Mouse (Mus musculus): ENCODE data around the gene Kcnab2.

Kcnab2 gene

GRCm38 (mm10) chr4:152453079-152453478, 24.6 kb downstream of the Kcnab2 start:
- no peak for DNase-seq (ENCODE audit: low read depth)

GRCm38 (mm10) chr4:152451371-152451770, 26.3 kb downstream of the Kcnab2 start:
- DNase-seq (ENCODE audit: low read depth): peak; percentile 62

GRCm38 (mm10) chr4:152448666-152449018, 29.0 kb downstream of the Kcnab2 start:
- peak; percentile 80 for DNase-seq (ENCODE audit: low read depth)

GRCm38 (mm10) chr4:152447731-152448665, 29.7 kb downstream of the Kcnab2 start:
- DNase-seq (ENCODE audit: low read depth): peak; percentile 49

GRCm38 (mm10) chr4:152446178-152446577, 31.5 kb downstream of the Kcnab2 start:
- peak; percentile 75 for DNase-seq (ENCODE audit: low read depth)

- DNase-seq (ENCODE audit: low read depth): no peak
Observed at GRCm38 (mm10) chr4:152441536-152441935, 36.1 kb downstream of the Kcnab2 start.

- DNase-seq (ENCODE audit: low read depth): no peak
Observed at GRCm38 (mm10) chr4:152440882-152441281, 36.8 kb downstream of the Kcnab2 start.

GRCm38 (mm10) chr4:152435255-152435654, 42.4 kb downstream of the Kcnab2 start:
- DNase-seq (ENCODE audit: low read depth): peak; percentile 77

- DNase-seq (ENCODE audit: low read depth): peak; percentile 81
Observed at GRCm38 (mm10) chr4:152434836-152435235, 42.8 kb downstream of the Kcnab2 start.

GRCm38 (mm10) chr4:152432308-152432707, 45.4 kb downstream of the Kcnab2 start:
- peak; percentile 74 for DNase-seq (ENCODE audit: low read depth)

GRCm38 (mm10) chr4:152428259-152428658, 49.4 kb downstream of the Kcnab2 start:
- no peak for DNase-seq (ENCODE audit: low read depth)

GRCm38 (mm10) chr4:152424922-152425321, 52.7 kb downstream of the Kcnab2 start:
- DNase-seq (ENCODE audit: low read depth): peak; percentile 69

- DNase-seq (ENCODE audit: low read depth): no peak
Observed at GRCm38 (mm10) chr4:152424341-152424740, 53.3 kb downstream of the Kcnab2 start.

GRCm38 (mm10) chr4:152423576-152423975, 54.1 kb downstream of the Kcnab2 start:
- DNase-seq (ENCODE audit: low read depth): no peak

- no peak for DNase-seq (ENCODE audit: low read depth)
Observed at GRCm38 (mm10) chr4:152418229-152419060, 59.2 kb downstream of the Kcnab2 start.

GRCm38 (mm10) chr4:152412524-152413080, 65.1 kb downstream of the Kcnab2 start:
- no peak for DNase-seq (ENCODE audit: low read depth)

GRCm38 (mm10) chr4:152410961-152411360, 66.7 kb downstream of the Kcnab2 start:
- DNase-seq (ENCODE audit: low read depth): no peak

GRCm38 (mm10) chr4:152406531-152406930, 71.1 kb downstream of the Kcnab2 start:
- no peak for DNase-seq (ENCODE audit: low read depth)

GRCm38 (mm10) chr4:152405671-152406201, 71.9 kb downstream of the Kcnab2 start:
- no peak for DNase-seq (ENCODE audit: low read depth)

GRCm38 (mm10) chr4:152405143-152405542, 72.5 kb downstream of the Kcnab2 start:
- DNase-seq (ENCODE audit: low read depth): no peak

- no peak for DNase-seq (ENCODE audit: low read depth)
Observed at GRCm38 (mm10) chr4:152398926-152399325, 78.7 kb downstream of the Kcnab2 start.

- DNase-seq (ENCODE audit: low read depth): no peak
Observed at GRCm38 (mm10) chr4:152392627-152393026, 85.0 kb downstream of the Kcnab2 start.

All from naive thymus-derived CD4-positive, alpha-beta T cell, adult 2 months (primary cell).